Mouse (Mus musculus) cerebellum, adult (tissue): ENCODE data around the gene Mr1.
A peak's percentile ranks its signal among the peaks of the same experiment; 100 is the strongest.

Source experiments
- ATAC-seq: cut with Nextera tagmentation; 2 replicates; pipeline ENCODE4 v1.9.2; 2017; ENCODE audit warnings: mild to moderate bottlenecking, moderate library complexity, mixed read lengths; ENCODE audit not compliant: insufficient number of reproducible peaks, low FRiP score, low TSS enrichment

The Mr1 gene

DNA sequence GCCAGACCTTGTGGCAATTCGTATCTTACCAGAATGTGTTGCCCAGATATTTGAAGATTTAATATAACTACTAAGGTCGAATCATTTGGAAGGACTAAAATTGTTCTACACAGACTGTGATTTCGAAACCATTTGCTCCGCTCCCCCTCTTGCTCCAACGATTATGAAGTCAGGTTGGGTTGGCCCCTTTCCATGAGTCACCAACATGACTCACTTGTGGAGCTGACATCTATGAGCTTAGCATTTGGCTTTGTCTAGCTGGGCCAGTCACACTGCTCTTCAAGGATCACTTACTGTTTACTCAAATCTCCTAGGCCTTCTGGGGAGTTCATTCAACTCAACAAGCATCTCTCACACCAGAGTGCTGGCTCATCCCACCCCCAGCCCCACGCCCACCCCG is 7.8 kb downstream of the Mr1 start:
- ATAC-seq: no peak

DNA sequence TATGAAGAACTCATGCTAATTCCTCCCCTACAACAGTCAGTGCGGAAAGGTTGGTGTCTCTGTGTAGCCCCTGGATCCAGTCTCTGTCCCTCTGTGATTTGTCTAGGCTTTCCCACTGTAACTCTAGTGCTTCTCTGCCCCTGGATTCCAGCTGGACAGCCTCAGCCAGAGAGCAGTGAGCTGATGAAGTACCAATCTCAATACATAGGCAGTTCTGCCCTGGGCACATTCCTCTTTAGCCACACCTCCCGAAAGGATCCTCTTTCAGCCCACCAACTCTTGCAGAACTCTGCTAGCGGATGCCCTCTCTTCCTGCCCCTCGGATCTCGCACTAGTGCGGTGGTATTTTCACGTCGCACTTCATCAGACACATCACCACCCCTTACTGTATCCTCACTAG is 11.7 kb downstream of the Mr1 start:
- no peak for ATAC-seq

- no peak for ATAC-seq
These were observed 19.1 kb downstream of the Mr1 start for GRCm38 (mm10) chr1:155127429-155127934.

DNA sequence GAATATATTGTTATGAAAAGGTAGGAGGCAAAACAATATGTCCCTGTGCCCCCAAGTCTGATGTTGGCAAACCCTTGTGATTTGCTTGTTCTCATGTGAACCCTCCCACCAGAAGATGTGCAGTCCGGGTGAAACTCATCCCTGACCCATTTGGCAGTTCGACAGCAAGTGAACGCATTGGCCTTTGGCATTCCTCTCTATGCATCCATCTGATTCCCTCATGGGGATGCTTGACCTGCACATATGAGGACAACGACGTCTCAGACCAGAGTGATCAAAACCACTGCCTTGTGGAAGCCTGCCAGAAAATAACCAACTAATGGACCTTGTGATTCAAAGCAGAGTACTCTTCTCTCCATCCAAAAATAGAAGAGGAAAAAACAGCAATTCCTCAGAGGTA is 19.9 kb downstream of the Mr1 start:
- ATAC-seq: no peak

- no peak for ATAC-seq
These were observed 22.2 kb downstream of the Mr1 start for GRCm38 (mm10) chr1:155124397-155124796.

- peak; percentile 92 for ATAC-seq
These were observed 24.4 kb downstream of the Mr1 start for GRCm38 (mm10) chr1:155121977-155122939.

- no peak for ATAC-seq
These were observed 26.9 kb downstream of the Mr1 start for GRCm38 (mm10) chr1:155119719-155120118.

- no peak for ATAC-seq
These were observed 32.7 kb downstream of the Mr1 start for GRCm38 (mm10) chr1:155113946-155114345.

- ATAC-seq: no peak
These were observed 33.7 kb downstream of the Mr1 start for GRCm38 (mm10) chr1:155112875-155113274.

- ATAC-seq: no peak
These were observed 34.5 kb downstream of the Mr1 start for GRCm38 (mm10) chr1:155112118-155112517.

DNA sequence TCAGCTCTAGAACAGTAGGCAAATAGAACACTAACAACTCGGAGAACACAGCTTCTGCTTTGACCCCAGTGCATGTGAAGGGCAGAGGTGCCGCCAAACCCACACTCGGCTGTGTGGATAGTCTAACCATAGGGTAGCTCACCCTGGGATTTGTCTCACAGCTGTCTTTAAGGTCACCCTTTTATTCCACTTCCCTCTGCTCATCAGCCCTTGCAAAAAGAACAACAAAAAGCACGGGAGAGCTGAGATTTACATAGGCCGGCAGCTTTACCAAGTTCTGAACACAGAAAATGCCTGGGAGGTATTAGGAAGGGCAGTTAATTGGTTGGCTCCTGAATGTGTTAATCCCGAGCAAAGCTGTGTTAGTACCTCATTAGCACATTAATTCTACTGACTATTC is 35.1 kb downstream of the Mr1 start:
- ATAC-seq: no peak

DNA sequence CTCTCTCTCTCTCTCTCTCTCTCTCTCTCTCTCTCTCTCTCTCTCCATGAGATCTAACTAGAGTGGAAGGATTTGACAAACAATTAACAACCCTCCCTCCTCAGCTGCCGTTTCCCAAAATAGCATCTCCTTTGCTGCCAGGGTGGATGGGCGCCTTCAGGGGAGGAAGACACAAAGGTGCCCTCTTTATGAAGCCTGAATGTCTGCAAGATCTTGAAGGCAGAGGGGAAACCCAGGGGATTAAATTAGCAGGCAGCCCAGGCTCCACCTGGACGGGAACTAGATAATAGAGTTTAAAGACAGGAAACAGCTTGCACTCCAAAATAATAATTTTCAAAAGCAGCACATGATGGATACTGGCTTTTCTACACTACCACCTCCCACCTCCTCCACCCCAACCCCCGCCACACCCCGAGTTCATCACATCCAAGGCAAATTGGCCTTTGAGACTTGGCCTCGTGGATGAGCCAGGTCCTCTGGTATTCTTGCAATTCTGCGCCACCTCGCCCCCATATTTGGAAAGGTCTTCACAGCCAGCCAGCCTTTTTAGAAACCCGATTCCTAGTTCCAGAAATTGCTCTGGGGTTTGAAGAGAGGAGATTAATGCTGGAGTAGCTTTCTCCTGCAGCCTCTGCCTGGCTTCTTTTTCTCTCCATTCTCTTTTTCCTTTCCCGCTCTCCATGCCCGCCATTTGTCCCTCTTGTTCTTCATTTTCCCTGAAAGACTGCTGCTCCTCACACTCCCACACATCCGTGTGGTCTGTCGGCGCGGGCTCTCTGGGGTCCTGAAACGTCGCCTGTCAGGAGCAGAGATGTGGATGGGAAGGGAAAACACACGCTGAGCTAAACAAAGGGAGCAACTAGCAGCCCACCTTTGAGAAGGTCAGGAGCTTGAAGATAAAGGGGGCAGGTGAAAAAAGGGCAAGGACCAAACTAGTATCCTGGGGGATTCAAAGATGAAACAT is 36.9 kb downstream of the Mr1 start:
- ATAC-seq: no peak

DNA sequence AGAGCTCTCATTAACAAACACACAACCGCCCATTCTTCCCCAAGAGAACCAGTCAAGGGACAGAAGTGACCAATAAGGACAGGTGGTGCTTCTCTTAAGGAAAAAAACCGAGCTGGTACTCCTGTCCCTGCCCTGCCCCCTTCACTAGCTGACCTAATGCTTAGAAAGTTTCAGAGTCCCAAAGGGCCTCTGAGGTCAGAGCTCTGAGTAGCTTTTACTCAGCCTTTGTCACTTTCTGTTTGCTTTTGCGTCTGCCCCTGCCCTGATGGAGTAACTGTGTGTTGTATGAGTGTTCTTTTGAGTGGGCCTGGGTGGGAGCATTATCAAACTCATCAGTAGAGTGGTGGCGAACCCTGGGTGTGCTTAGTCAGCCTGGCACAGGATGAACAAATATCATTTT is 38.2 kb downstream of the Mr1 start:
- no peak for ATAC-seq

- no peak for ATAC-seq
These were observed 38.8 kb downstream of the Mr1 start for GRCm38 (mm10) chr1:155107843-155108242.

- ATAC-seq: no peak
These were observed 40.3 kb downstream of the Mr1 start for GRCm38 (mm10) chr1:155106310-155106709.

- ATAC-seq: no peak
These were observed 42.6 kb downstream of the Mr1 start for GRCm38 (mm10) chr1:155103991-155104390.

- no peak for ATAC-seq
These were observed 44.0 kb downstream of the Mr1 start for GRCm38 (mm10) chr1:155102631-155103030.

DNA sequence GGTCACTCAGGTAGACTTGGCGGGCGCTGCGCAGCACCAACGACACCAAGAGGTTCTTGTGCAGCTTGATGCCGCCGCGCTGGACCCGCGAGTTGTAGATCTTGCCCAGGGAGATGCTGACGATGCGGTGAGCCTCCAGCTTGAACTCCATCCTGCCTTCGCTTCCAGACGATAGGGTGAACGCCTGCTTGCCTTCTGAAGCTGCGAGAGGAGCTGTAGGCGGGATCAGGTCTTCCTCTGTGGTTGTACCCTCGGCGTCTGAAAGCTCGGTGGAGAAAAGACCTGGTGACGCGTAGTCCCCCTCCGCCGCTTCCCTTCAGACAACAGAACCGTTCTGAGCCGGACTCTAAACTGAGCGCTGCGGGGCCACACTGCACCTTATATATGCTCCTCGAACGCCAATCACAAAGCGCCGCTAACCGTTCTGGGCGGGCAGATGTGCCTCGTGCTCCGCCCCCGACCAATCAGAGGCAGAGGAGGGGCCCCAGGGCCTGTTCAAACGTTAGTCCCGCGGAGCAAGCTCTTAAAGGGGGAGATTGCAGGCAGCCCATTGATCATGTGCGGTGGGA is 47.2 kb downstream of the Mr1 start, which contains the start of gene Ier5:
TSS of gene Ier5 (minus strand) at position 357 of the 569 bp plus-strand sequence.
- ATAC-seq: peak; percentile 92

DNA sequence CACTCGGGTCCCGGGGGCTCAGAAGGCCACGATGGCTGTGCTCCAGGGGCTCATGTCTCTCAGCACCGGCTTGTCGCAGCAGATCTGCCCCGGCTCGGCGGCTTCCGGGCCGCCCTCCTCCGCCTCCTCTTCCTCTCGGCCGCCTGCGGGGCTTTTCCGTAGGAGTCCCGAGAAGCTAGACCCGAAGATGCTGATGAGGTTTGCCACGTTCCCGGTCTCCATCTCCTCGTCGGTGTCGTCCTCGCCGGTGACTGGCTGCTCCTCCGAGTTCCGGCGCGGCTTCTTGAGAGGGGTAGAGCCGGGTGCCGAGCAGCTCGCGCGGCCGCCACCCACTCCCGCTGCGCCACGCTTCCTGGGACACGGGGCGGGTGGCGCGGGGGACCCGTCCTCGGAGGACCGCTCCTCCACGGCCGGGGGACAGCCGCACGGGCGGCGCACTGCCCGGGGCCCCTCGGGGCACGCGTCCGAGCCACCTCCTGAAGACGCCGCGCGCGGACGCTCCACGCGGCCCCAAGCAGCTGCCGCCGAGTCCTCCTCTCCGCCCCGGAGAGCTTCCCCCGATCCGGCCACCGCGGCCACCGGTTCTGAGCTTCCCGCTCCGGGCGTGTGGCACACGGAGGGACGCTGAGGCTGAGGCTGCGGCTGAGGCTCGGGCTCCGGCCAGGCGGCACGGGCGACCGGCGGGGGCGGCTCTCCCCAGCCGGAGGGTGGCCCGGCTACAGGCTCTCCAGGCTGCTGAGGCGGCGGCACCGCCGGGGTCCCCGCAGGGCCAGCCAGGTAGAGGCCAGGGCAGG is 47.9 kb downstream of the Mr1 start:
- ATAC-seq: peak; percentile 45
